Mouse (Mus musculus): ENCODE results near the gene Npr3.
A peak's percentile ranks its signal among the peaks of the same experiment; 100 is the strongest.
"Not testable (repeated sequence)": the region's sequence is repeated elsewhere in the genome, so short reads cannot be mapped to it uniquely, and the experiment has no call there.

Npr3 gene

DNA sequence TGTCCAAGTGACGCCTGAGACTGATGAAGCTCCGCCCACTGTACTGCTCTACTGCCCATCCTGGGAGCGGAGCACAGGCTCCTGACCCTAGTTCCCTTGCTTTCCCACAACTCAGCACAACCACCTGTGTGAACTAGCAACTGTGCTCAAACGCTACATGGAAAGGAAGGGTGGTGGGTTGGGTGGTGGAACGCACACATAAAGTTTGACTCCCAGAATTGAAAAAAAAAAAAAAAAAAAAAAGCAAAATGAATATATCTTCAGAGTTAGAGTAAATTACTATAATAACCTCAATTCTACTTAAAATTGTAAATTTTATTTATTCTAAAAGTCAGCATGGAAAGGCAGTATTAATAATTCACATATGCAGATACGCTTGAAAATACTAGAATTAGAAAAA lies 25.3 kb downstream of the Npr3 start:
- no peak for DNase-seq

DNA sequence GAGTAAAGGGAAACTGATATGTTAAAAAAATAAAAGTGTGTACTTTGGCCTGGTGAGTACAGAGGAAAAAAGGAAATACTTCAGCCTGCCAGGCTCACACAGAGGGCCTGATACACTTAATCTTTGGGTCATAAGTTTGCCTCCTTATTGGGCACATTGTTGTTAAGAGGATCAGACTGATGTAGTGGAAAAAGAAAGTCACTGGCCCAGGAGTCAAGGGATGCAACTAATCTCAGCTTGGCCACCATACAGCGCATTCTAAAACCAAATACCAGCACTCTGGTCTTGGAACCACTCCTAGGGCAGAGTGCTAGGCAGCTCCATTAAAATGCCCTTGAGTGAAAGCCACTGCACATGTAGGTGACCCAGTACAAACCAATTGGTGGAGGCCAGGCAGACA lies 28.8 kb downstream of the Npr3 start:
- DNase-seq: no peak

DNA sequence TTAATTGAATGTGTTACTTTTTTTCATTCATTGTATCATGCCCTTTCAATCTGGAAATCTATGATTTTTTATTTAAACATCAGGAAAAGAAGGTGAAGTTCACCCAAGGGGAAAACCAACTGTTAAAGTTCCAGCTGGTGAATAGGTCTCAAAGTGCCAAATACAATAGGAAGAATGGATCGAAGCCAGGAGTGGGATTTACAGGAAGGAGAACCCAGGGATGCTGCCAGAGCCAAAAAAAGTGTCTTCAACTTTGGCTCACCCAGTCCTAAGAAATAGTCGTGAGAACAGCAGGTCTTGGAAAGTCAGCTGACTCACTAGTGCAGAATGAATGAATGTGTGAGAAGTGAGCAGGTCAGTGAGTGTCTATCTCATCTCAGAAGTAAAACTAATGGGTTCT lies 29.8 kb downstream of the Npr3 start:
- no peak for DNase-seq

DNA sequence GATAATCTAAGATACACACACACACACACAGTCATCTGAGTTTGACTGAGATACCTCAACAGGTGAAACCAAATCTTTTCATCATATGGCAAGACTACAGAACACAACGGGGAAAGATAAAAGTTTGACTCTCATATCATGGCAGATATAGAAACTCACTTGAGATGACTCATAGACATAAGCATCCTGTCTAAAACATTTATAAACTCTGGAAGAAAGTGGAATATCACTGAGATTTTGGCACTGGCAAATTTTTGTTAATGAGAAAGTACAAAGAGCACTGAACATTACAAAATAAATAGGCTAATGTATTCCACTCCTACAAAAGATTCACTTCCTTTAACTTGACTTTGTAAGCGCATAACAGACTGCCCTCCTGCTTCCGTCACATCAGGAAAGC lies 40.2 kb downstream of the Npr3 start:
- no peak for DNase-seq

DNA sequence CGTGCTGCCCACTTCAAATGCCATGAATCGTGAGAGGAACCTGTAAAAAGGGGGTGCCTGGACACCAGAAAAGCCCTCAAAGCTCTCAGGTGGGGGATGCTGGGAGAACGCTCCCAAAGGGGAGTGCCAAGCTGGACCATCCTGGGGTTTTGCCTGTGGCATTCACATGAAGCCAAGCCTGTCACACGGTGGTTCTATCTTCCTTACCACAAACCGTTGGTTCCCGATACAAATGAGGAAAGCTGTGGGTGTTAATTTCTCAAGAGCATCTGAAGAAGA lies 43.6 kb downstream of the Npr3 start:
- no peak for DNase-seq

DNA sequence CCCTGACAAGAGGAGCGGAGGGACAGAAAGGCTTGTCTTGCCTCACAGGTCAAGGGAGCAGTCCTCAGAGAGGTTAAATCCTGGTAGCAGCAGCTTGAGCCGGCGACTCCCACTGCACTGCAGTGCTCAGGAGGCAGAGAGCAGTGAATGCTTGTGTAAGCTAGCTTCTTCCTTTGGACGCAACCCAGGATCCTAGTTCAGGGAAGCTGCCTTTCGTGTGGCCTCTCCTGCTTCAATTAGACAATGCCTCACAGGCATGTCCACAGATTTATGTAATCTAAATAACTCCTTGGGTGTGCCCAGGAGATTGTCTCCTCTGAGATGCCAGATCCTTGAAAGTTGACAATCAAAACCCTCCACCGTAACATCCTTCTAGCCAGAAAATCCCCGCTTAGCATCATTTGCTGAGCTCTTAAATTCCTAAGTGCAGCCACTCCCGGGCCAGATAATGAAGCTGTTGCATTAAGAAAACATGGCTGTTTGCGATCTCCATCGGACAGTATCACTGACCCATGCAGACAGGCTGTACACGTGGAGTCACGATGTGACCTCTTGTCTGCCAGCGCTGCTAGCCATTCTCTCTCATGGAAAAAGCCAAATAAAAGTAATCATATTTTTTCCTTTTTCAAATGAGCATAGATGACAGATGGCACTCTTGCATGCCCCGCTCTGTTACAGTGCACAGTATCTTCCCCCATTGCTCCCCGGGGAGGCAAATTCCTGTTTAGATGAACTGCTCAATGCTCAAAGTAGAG lies 44.1 kb downstream of the Npr3 start:
- peak in 1 of 2 experiments; percentile 18 for DNase-seq

DNA sequence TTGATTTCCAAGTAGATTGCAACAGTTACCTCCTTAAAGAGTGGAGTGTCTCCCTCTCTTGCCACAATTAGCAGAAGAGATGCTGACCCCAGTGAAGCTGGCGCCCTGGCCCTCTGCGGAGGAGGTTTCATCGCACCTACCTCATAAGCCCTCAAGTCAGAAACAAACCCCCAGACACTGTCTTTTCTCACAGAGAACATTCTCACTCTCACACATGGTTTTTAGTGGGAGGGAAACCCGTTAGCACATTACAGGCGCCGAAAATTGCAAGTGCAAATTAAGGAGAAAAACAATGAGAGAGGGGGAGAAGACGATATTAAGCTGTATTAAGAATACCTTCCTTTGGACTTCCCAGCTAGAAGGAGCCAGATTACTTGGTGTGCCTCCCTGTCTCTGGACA lies 44.8 kb downstream of the Npr3 start:
- DNase-seq: no peak

DNA sequence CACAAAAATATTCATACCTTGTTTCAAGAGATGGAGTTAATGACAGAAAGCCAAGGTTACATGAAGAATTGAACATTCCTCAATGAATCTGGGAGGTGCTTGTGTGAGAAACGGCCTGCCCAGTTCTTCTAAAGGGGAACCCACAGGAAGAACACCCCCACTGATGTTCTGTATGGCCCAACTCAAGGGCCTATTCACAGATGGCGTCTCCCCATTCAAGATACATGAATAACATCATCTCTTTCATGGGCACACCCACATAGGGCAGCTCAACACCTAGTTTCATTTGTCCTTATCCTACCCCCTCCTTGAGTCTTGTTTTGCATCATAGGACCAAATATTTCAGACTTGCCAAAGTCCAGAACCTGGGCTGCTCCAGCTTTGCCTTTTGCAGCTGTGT lies 46.8 kb downstream of the Npr3 start:
- DNase-seq: no peak

DNA sequence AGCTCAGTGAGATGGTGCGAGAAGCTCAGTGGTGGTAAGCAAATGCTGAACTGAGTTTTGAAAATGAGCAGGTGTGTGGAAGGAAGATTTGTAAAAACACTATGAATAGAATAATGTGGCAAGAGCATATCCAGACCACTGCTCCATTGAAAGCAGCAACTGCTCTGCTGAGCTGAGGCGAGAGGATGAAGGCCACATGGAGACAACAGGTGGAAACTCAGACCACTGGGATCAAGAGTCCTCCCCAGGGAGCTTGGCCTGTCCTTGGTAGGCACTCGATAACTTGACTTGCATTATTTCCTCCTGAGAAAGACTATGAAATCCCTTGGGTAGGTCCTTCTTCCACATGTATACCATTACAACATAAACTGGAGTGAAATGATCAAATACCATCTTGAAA lies 47.3 kb downstream of the Npr3 start:
- DNase-seq: no peak

DNA sequence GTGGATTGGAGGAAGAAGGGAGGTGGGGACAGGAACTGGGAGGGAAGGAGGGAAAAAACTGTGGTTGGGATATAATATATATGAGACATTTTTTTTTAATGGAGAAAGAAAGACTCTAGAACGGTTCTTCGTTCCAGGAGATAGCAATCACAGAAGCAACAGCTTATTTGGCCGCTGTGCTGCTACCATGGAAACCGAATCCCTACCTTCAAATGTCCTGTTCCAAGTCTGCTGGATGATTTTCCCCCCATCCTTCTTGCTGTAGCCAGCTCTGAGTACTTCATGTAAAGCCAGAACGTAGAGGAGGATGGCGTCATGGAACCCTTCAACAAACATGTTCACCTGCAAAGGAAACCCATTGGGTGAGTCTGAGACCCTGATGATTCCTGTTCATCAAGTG lies 48.7 kb downstream of the Npr3 start:
- no peak for DNase-seq

DNA sequence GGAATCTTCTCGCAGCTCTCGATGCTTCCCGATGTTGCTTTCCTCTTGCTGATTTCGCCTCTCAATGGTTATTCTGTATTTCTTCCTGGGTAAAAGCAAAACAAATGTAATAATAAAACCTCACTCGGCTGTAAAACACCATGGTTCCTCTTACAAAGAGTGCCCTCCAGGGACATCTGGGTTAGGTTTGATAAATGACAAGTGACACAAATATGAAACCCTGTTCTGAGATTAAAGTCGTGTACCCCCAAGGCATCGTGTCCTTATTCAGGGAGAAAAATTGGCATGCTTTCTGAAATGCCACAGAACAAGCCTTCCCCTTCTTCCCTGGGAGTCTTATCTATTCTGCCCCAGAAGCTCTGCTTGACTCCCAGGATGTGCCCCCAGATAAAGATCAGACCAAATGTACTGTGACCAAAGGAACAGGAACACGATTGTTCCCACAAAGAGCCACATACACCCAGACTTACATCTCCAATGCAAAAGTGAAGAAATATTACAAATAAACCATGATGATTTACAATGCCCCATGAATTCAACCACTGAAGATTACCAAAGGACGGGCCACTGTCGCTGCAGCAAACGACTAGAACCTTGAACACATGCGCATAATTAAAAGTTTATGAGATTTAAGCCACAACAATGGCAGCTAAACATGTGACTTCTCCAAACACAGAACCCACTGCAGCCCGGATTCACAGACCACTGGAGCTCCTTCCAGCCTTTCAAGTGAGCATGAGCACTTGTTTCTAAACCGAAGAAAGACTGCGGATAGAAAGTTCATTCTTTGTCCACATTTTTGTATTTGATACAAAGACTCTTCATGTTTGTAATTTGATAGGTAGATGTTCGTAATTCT lies 61.7 kb downstream of the Npr3 start:
- no peak for DNase-seq

DNA sequence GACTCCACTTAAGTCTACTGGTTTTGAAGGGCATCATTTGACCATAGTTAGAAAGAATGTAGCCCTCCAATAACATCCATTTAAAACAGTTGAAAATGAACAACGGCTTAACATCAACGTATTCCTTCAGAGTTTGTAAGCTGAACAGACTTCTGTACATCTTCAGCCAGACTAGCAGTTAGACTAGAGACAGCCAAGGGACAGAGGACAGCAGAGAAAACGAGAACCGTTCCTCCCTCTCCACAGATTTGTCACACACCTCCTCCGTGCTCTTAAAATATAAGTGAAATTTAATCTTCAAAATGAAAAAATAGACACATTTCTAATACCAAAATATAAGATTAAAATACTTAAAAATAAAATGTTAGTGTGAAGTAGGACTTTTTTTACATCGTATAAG lies 63.0 kb downstream of the Npr3 start:
- DNase-seq: no peak

DNA sequence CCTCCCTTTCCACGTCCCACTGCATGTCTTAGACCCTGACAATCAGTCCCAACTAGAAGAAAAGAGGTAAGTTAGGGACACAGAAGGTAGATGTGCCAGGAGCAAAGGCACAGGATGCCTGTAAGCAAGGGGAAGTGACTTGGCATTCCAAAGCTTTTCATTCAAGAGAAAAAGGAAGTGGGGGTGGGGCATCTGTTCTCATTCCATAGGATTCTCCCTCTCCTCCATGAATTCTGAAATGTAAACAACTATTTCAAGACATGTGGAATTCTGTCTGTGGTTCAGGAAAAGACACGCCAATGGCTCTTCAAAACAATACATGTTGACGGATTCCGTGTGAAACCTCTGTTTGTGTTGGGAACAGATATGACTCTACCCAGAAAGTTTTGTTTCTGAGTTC lies 65.3 kb downstream of the Npr3 start:
- DNase-seq: no peak

DNA sequence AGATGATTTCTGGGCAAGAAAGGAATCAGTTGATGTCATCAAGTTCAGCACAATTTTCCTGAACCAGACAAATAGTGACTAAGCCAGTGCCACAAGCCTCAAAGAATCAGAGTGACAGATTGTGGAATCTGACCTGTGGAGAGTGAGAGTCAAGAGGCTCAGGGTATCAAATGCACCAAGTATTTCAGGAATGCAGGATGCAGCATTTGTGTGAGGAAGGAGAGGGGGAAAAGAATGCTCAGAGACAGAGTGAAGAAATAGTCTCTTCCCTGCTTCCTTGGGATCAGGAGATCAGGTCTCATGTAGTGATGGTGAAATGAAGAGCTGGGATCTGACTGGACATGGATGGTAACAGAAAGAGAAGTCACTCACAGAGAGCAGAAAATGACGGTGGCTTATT lies 71.2 kb downstream of the Npr3 start:
- no peak for DNase-seq

DNA sequence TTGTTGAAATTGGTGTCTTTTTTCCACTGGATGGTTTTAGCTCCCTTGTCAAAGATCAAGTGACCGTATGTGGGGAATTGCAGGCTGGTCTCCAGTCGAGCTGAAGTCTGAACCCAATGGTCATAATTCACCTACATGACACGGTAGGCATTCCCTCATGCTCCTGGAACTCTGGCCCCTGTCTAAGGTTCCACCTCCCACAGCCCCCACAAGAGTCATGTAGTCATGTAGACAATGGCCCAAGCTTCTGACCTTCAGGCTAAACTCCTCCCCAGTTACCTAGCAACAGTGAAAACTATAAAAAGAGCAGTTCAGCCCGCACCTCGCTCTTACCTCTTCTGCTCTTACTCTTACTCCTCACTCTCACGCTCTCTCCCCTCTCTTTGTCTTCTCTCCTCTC lies 84.7 kb downstream of the Npr3 start:
- DNase-seq: not testable (repeated sequence)

DNA sequence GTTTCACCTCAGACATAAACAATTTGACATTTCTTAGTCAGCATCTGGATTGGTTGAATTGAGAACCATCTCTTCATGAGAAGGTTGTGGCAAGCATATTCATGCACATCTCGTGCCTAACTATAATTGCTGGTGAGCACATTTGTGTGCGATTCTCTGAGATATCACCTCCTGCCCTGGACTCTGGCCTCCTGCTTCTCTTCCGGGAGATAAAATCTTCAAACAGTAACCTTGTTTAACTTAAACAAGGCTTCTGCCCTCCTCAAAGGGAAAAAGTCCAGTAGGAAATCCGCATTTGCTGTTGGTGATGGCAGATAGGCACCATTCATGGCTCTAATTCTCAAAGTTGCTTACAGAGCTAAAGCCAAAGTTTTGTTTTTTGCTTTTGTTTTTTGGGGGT lies 91.5 kb downstream of the Npr3 start:
- DNase-seq: no peak

DNA sequence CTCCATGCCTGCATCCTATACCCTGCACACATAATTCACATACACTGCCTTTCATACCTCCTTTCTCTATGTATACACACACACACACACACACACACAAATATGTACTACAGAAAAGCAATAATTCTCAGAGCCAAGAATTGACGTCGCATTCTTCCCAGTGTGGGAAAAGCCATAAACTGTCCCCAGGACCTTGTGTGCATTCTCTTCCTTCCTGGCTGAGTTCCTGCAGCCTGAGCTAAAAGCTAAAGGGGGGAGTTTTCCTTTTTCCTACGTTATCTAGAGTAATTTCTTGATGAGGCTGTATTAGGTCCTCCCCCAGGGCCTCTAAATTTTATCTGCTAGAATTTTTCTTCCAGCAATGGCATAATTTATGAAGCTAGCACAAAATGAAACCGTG lies 103.5 kb downstream of the Npr3 start:
- DNase-seq: peak; percentile 12 to 37

DNA sequence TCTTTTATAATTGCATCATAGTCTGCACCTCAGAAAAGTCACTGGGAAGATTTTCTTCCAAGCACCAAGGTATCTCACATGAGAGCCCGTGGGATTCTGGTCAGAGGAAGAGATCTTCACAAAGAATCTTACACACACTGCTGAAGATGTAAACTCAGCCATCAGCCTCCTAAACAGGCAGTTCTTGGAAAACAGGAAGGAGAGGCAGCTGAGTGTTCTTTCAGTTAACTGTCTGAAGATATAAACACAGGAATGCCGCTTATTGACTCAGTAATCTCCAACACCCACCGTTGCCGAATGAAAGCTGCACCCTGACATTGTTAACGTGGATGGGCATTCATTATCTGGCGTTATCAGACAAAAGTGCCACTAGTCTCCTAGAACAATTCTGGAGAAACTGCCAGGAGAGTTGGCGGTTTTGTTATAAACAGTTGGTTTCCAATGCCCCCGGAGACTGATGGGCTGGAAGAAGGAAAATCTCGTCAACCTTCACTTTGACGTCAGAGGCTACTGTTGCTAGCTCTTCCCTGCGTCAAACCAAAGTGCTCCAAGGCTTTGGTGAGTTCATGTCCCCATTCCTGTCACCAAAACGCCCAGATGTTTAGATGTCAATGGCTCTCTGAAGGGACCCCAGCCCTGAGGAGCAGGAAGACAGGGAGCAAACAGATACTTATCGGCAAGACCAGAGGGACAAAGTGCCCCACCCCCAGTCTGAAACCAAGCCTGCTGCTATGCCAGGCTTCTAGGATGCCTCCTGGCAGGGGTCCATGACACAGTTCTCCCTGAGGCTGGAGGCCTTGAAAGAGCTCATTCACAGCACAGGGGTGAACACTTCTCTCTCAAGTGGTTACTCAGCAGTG lies 105.0 kb downstream of the Npr3 start:
- DNase-seq: peak; percentile 8 to 23

DNA sequence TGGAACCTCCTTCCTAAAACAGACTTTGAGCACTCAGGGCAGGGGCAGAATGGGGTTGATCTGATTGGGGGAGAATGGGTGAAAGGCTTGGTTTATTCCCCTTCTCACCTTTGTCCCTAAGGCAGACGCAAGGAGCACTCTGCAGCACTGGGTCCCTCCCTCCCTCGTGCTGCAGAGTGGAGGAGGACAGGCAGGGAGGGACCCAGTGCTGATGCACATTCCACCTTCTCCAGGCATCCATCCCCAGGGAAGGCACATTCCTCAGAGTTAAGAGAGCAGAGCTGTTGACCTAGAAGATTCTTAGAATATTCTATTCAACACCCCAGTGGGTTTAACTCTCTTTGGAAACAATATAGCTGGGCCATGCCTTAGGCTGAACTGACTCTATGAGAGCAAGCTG lies 112.5 kb downstream of the Npr3 start:
- peak; percentile 7 to 37 for DNase-seq
